8 mouse cellular contexts compared by ENCODE assay signal in the genomic region with DNA sequence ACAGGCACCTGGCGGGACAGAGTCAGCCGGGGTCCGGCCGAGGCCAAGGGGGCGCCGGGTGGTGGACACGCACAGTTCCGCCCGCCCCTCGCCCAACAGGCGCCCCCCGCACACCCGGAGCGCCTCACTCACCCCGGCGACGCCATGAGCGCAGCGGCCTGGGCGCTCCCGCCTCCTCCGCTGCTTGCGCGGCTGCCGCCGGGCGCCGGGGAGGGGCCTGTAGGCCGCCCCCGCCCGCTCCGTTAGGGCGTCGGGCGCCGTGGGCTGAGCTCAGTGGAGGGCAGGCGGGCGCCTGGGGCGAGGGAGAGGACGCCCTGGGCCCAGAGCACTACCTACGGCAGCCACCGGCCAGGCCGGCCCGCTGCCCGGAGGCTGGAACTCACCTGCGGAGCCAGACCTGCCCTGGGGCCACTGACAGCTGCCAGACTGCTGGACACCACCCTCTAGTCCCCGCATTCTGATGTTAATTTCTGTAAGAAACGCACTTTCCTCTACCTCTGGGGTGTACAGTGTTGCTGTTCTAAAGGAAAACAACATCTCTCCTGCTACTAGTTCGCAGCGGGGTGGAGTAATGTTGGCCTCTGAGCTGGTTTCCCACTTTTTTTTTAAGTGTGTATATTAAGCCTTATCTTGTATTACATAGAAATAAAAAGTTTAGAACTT. TPM values are rescaled to one million over a fixed set of nuclear protein-coding genes. Genes with fewer than 3 reads are reported as not detected.
DNase-seq lines count a peak whose midpoint lies in the region; ATAC-seq lines count a peak whose summit lies in the region.

No protein-coding gene starts in this region.

- peak overlapping the region; percentile 82 for H3K4me3 ChIP-seq in intestine, embryonic 15.5 days (replicated peaks)
- peak overlapping the region; percentile 90 for H3K4me3 ChIP-seq in midbrain, embryonic 10.5 days

- peak; percentile 71 for DNase-seq in adrenal gland, adult 8-10 months
- DNase-seq in embryo, embryonic 11 days: peak; percentile 85
- DNase-seq in gastrocnemius, postnatal 36 days: peak; percentile 73 to 75
- peak; percentile 52 for DNase-seq in left cerebral cortex, postnatal 4 days
- peak; percentile 61 for DNase-seq in midbrain, embryonic 10.5 days (ENCODE audit: low spot score)
- peak; percentile 61 to 69 for DNase-seq in right cerebral cortex, postnatal 36 days (ENCODE audit: low spot score in 2 of 2)
- peak; percentile 74 for DNase-seq in yolk sac, embryonic 10.5 days (ENCODE audit: low spot score)

- H3K4me2 ChIP-seq in intestine, embryonic 15.5 days (replicated peaks): peak overlapping the region; percentile 90

- H3K4me1 ChIP-seq in intestine, embryonic 15.5 days (replicated peaks): peaks cover 4% of the 10 kb centered on the region; the same call in 1 of the 2 replicates
- H3K4me1 ChIP-seq in midbrain, embryonic 10.5 days: peaks cover 12% of the 10 kb centered on the region

- H3K27me3 ChIP-seq in intestine, embryonic 15.5 days (replicated peaks): no peaks in the 10 kb centered on the region
- no peaks in the 10 kb centered on the region for H3K27me3 ChIP-seq in midbrain, embryonic 10.5 days (ENCODE audit: low read depth, poor library complexity, severe bottlenecking)

- intact Hi-C loops in gastrocnemius, postnatal 36 days (cut with DNase I): no loop called here
- intact Hi-C loops in left cerebral cortex, postnatal 4 days (cut with DNase I): no loop called here

- H3K36me3 ChIP-seq in intestine, embryonic 15.5 days: no peaks in the 10 kb centered on the region
- H3K36me3 ChIP-seq in midbrain, embryonic 10.5 days: no peaks in the 10 kb centered on the region

- H3K27ac ChIP-seq in intestine, embryonic 15.5 days: peak overlapping the region; percentile 72
- H3K27ac ChIP-seq in midbrain, embryonic 10.5 days (replicated peaks): peak overlapping the region; percentile 90

- peak overlapping the region; percentile 92 for H3K9ac ChIP-seq in intestine, embryonic 15.5 days

- ATAC-seq in intestine, embryonic 15.5 days: peak; percentile 97

- H3K9me3 ChIP-seq in intestine, embryonic 15.5 days: no peaks in the 10 kb centered on the region
- H3K9me3 ChIP-seq in midbrain, embryonic 10.5 days (replicated peaks): no peaks in the 10 kb centered on the region

- WGBS in intestine, embryonic 15.5 days: under 1% methylated on average over 33 of the region's 50 CpGs
- 1% methylated on average over 46 of the region's 50 CpGs for WGBS in midbrain, embryonic 10.5 days

RNA-seq across cellular contexts. Expression of a gene that starts 21.1 kb away (rescaled TPM):
- total RNA-seq in adrenal gland, adult 8-10 months (2022): 10 to 100 TPM; 63.6 to 83.8 (median 65.6) TPM
- 10 to 100 TPM; 39.1 to 40.1 TPM for total RNA-seq in gastrocnemius, postnatal 36 days (2021)
- 21.3 and 21.4 TPM in 2 replicates for polyA plus RNA-seq in intestine, embryonic 15.5 days (2015; fragmentation: Nextera tagmentation; extraction: Ambion mirVana)
- total RNA-seq in left cerebral cortex, postnatal 4 days (2021): 10 to 100 TPM; 41.5 to 52.4 TPM
- polyA plus RNA-seq in midbrain, embryonic 10.5 days (2016; fragmentation: Nextera tagmentation; extraction: Ambion mirVana): 18.3 and 22.8 TPM in 2 replicates

RNA-seq across cellular contexts. Expression of a gene that starts 25.6 kb away (rescaled TPM):
- total RNA-seq in adrenal gland, adult 8-10 months (2022): 100 to 1,000 TPM; 102 to 222 (median 154) TPM
- 10 to 100 TPM; 87.6 to 97.9 TPM for total RNA-seq in gastrocnemius, postnatal 36 days (2021)
- polyA plus RNA-seq in intestine, embryonic 15.5 days (2015; fragmentation: Nextera tagmentation; extraction: Ambion mirVana): 209 and 230 TPM in 2 replicates
- total RNA-seq in left cerebral cortex, postnatal 4 days (2021): 10 to 100 TPM; 90.3 to 93.2 TPM
- 155 and 159 TPM in 2 replicates for polyA plus RNA-seq in midbrain, embryonic 10.5 days (2016; fragmentation: Nextera tagmentation; extraction: Ambion mirVana)

RNA-seq across cellular contexts. Expression of a gene that starts 47.2 kb away (rescaled TPM):
- total RNA-seq in adrenal gland, adult 8-10 months (2022): 10 to 100 TPM; 70.7 to 98.8 (median 74.0) TPM
- total RNA-seq in gastrocnemius, postnatal 36 days (2021): 10 to 100 TPM; 10.7 to 11.2 TPM
- 127 and 130 TPM in 2 replicates for polyA plus RNA-seq in intestine, embryonic 15.5 days (2015; fragmentation: Nextera tagmentation; extraction: Ambion mirVana)
- 10 to 100 TPM; 89.8 to 92.4 TPM for total RNA-seq in left cerebral cortex, postnatal 4 days (2021)
- 142 and 159 TPM in 2 replicates for polyA plus RNA-seq in midbrain, embryonic 10.5 days (2016; fragmentation: Nextera tagmentation; extraction: Ambion mirVana)

Comparison
In these comparisons a context has a peak if more than half of its experiments do, and no peak if none do; other contexts are left out.
1. Peak in every context shown above with its lines: DNase-seq, ATAC-seq, H3K4me3 ChIP-seq and H3K27ac ChIP-seq.
2. RNA of a gene that starts 47.2 kb away (total RNA-seq): 89.8 to 92.4 TPM in left cerebral cortex, postnatal 4 days and 70.7 to 98.8 TPM in adrenal gland, adult 8-10 months; 10.7 to 11.2 TPM in gastrocnemius, postnatal 36 days; every median in the first group is over 4 times any median in the second.